Mouse (Mus musculus) bone marrow, adult 2 months (tissue): Measurements from ENCODE around the gene Gabbr2.

Experiments
- CTCF ChIP-seq: fragments of 200-500 bp; IDR thresholded peaks from 2 replicates; pipeline ENCODE4 v1.5.1; 2011; ENCODE audit warnings: low read length, control low read depth; ENCODE audit not compliant: control insufficient read depth, insufficient read depth
- POLR2A ChIP-seq: fragments of 200-500 bp; IDR thresholded peaks from 2 replicates; pipeline ENCODE4 v1.6.1; 2011; ENCODE audit warnings: low read depth, mild to moderate bottlenecking, control low read depth, low read length, borderline replicate concordance; ENCODE audit not compliant: control insufficient read depth

DNA sequence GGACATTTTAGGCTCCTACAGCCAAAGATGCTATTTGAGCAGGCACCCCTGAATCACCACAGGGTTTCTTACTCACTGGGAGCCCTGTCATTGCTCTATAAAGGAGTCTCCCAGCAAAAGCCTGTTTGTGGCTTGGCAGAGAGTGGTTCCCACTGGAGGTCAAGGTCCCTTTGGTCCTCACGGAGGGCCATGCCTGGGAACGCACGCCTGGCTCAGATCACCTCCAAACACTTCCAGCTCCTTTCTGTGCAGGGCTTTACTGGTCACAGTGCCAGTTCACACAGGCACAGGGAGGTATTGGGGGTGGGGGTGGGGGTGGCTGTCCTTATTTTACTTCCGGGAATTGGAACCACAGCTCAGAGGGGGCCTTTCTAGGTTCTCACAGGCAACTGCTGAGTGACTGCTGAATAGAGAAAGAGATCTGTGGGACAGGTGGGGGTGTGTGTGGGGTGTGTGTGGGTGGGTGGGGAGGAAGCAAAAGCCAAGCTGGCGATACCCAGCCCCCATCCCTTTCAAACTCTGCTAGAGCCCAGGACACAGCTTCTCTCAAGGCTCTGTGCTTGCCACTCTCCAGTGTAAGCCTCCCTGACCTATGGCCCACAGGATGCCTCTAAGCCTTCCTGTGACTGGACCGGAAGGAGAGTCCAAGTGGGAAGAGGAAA lies 146.6 kb downstream of the Gabbr2 start:
- TF ChIP-seq POLR2A (no peak), CTCF (no peak)
